Mouse (Mus musculus) cortical plate, adult 2 months (tissue): ENCODE data around the gene Olfr979. TPM values are rescaled to one million over a fixed set of nuclear protein-coding genes. Genes with fewer than 3 reads are reported as not detected.
"Not testable (repeated sequence)": the region's sequence is repeated elsewhere in the genome, so short reads cannot be mapped to it uniquely, and the experiment has no call there.

ENCODE experiments used
- H3K27ac ChIP-seq: fragments of 200-500 bp; 2 replicates; pipeline ENCODE4 v1.5.1; 2012; ENCODE audit warnings: low read length, control low read depth, inconsistent platforms; ENCODE audit not compliant: insufficient read depth
- H3K4me1 ChIP-seq: fragments of 200-500 bp; 2 replicates; pipeline ENCODE4 v1.6.1; 2011; ENCODE audit warnings: low read length; ENCODE audit not compliant: control insufficient read depth, insufficient read depth
- H3K4me3 ChIP-seq: fragments of 200-500 bp; 2 replicates; pipeline ENCODE4 v1.5.1; 2011; ENCODE audit warnings: mild to moderate bottlenecking, low read length, control low read depth; ENCODE audit not compliant: insufficient read depth
- CTCF ChIP-seq: fragments of 200-500 bp; IDR thresholded peaks from 2 replicates; pipeline ENCODE4 v1.5.1; 2011; ENCODE audit warnings: mild to moderate bottlenecking, control low read depth, low read length; ENCODE audit not compliant: insufficient read depth; ENCODE audit errors: extremely low read depth
- POLR2A ChIP-seq: fragments of 200-500 bp; IDR thresholded peaks from 2 replicates; pipeline ENCODE4 v1.6.1; 2011; ENCODE audit warnings: mild to moderate bottlenecking, low read length, control low read depth; ENCODE audit not compliant: insufficient read depth; ENCODE audit errors: extremely low read depth
- polyA plus RNA-seq: library from polyadenylated mRNA; depleted of rRNA; stranded (reverse); fragments of >200 nt; gene quantifications from 2 replicates; pipeline ENCODE4 v1.2.3, GENCODE M21; 2012; rRNA removed

Olfr979 gene
- not detected in 2 replicates for polyA plus RNA-seq

- no peak within 1 kb of the TSS for H3K4me3 ChIP-seq
- H3K27ac ChIP-seq: no peak within 1 kb of the TSS
- no peaks in the 10 kb centered on the region for H3K4me1 ChIP-seq
- no peak for TF ChIP-seq CTCF
- no peak for TF ChIP-seq POLR2A
Observed at GRCm38 (mm10) chr9:40003365-40003764, at the start of gene Olfr979. TSS of gene Olfr979 (minus strand) at chr9:40003465.

GRCm38 (mm10) chr9:40050138-40050537, 46.9 kb upstream of the Olfr979 start:
- Histone ChIP-seq H3K4me3 (no peak overlapping the region), H3K4me1 (no peaks in the 10 kb centered on the region)
- TF ChIP-seq CTCF (no peak), POLR2A (no peak)

GRCm38 (mm10) chr9:40021164-40021563, 17.9 kb upstream of the Olfr979 start, which contains the start of gene Olfr981:
TSS of gene Olfr981 (plus strand) at chr9:40021464.
- Histone ChIP-seq H3K27ac (no peak within 1 kb of the TSS), H3K4me3 (no peak within 1 kb of the TSS), H3K4me1 (no peaks in the 10 kb centered on the region)
- TF ChIP-seq CTCF (no peak), POLR2A (no peak)

More at GRCm38 (mm10) chr9:40050138-40050537, 46.9 kb upstream of the Olfr979 start:
- no peak overlapping the region for H3K27ac ChIP-seq

GRCm38 (mm10) chr9:40009482-40009881, 6.2 kb upstream of the Olfr979 start, which contains the start of gene Olfr980:
TSS of gene Olfr980 (minus strand) at chr9:40009582.
- H3K4me3 ChIP-seq: no peak within 1 kb of the TSS
- TF ChIP-seq POLR2A (no peak), CTCF (no peak)
- no peaks in the 10 kb centered on the region for H3K4me1 ChIP-seq
- H3K27ac ChIP-seq: no peak within 1 kb of the TSS

GRCm38 (mm10) chr9:39991813-39992212, 11.5 kb downstream of the Olfr979 start, which contains the start of gene Olfr978:
TSS of gene Olfr978 (plus strand) at chr9:39992113.
- TF ChIP-seq CTCF: no peak
- no peak for TF ChIP-seq POLR2A
- H3K27ac ChIP-seq: no peak within 1 kb of the TSS

GRCm38 (mm10) chr9:39976581-39977145, 26.6 kb downstream of the Olfr979 start:
- H3K27ac ChIP-seq, H3K4me3 ChIP-seq, H3K4me1 ChIP-seq: not testable (repeated sequence)

More at GRCm38 (mm10) chr9:39991813-39992212, 11.5 kb downstream of the Olfr979 start, which contains the start of gene Olfr978:
- Histone ChIP-seq H3K4me1 (no peaks in the 10 kb centered on the region), H3K4me3 (no peak within 1 kb of the TSS)

- not testable (repeated sequence) for H3K4me3 ChIP-seq, H3K4me1 ChIP-seq, H3K27ac ChIP-seq
Observed at GRCm38 (mm10) chr9:39961033-39961432, 42.2 kb downstream of the Olfr979 start, which contains the start of gene Olfr976. TSS of gene Olfr976 (minus strand) at chr9:39961133.

GRCm38 (mm10) chr9:39951946-39952345, 51.3 kb downstream of the Olfr979 start, which contains the start of gene Olfr975:
TSS of gene Olfr975 (minus strand) at chr9:39952046.
- H3K4me3 ChIP-seq: no peak within 1 kb of the TSS
- H3K4me1 ChIP-seq: no peaks in the 10 kb centered on the region
- H3K27ac ChIP-seq: no peak within 1 kb of the TSS
- TF ChIP-seq POLR2A (no peak), CTCF (no peak)

Other genes starting within 250 kb of the Olfr979 start
- gene Olfr968, start 220.2 kb downstream of the Olfr979 start, polyA plus RNA-seq: not detected in 2 replicates
- gene Olfr969, start 212.5 kb downstream of the Olfr979 start, polyA plus RNA-seq: not detected in 2 replicates
- not detected in 2 replicates for gene Olfr970, start 194.6 kb downstream of the Olfr979 start, polyA plus RNA-seq
- gene Olfr971, start 166.6 kb downstream of the Olfr979 start, polyA plus RNA-seq: not detected in 2 replicates
- gene Olfr972, start 137.0 kb downstream of the Olfr979 start, polyA plus RNA-seq: not detected in 2 replicates
- not detected in 2 replicates for gene Olfr229, start 96.1 kb downstream of the Olfr979 start, polyA plus RNA-seq
- not detected in 2 replicates for gene Olfr974, start 66.0 kb downstream of the Olfr979 start, polyA plus RNA-seq
- not detected in 2 replicates for gene Olfr975, start 51.4 kb downstream of the Olfr979 start, polyA plus RNA-seq
- gene Olfr976, start 42.3 kb downstream of the Olfr979 start, polyA plus RNA-seq: not detected in 2 replicates
- not detected in 2 replicates for gene Olfr978, start 11.4 kb downstream of the Olfr979 start, polyA plus RNA-seq
- gene Olfr980, start 6.1 kb upstream of the Olfr979 start, polyA plus RNA-seq: not detected in 2 replicates
- gene Olfr981, start 18.0 kb upstream of the Olfr979 start, polyA plus RNA-seq: not detected in 2 replicates
- gene Olfr982, start 70.4 kb upstream of the Olfr979 start, polyA plus RNA-seq: not detected in 2 replicates
- gene Olfr983, start 90.1 kb upstream of the Olfr979 start, polyA plus RNA-seq: not detected in 2 replicates
- gene Olfr984, start 110.7 kb upstream of the Olfr979 start, polyA plus RNA-seq: not detected in 2 replicates
- gene Olfr985, start 126.7 kb upstream of the Olfr979 start, polyA plus RNA-seq: not detected in 2 replicates
- not detected in 2 replicates for gene Tmem225, start 144.7 kb upstream of the Olfr979 start, polyA plus RNA-seq
- gene Olfr986, start 177.5 kb upstream of the Olfr979 start, polyA plus RNA-seq: not detected in 2 replicates
- 2.8 and 3.1 TPM in 2 replicates for gene Zfp202, start 188.9 kb upstream of the Olfr979 start, polyA plus RNA-seq